Mouse (Mus musculus) adrenal gland, adult 18-20 months (tissue): ENCODE results near the gene Lmtk2. TPM values are rescaled to one million over a fixed set of nuclear protein-coding genes. Genes with fewer than 3 reads are reported as not detected.

Experiments used
- DNase-seq, 2 experiments: peaks; one replicate each; pipeline ENCODE4 v3.0.0; 2021 to 2022; ENCODE audit warnings: low spot score in 2 of 2
- total RNA-seq, 2 experiments: library from RNA; stranded (reverse); gene quantifications; 1 replicate in 1 of 2; 2 replicates in 1 of 2; pipeline ENCODE4 v1.2.3; 2021

The Lmtk2 gene
- total RNA-seq, 2 experiments from 2014 or later, result 36.1 to 39.6 TPM

- peak; percentile 51 to 54 for DNase-seq
Measured at GRCm38 (mm10) chr5:144207478-144207877, 107.2 kb downstream of the Lmtk2 start.

GRCm38 (mm10) chr5:144214453-144214852 is 114.2 kb downstream of the Lmtk2 start:
- DNase-seq, result peak; percentile 61 to 69

GRCm38 (mm10) chr5:144215992-144216391 is 115.8 kb downstream of the Lmtk2 start:
- no peak for DNase-seq

DNA sequence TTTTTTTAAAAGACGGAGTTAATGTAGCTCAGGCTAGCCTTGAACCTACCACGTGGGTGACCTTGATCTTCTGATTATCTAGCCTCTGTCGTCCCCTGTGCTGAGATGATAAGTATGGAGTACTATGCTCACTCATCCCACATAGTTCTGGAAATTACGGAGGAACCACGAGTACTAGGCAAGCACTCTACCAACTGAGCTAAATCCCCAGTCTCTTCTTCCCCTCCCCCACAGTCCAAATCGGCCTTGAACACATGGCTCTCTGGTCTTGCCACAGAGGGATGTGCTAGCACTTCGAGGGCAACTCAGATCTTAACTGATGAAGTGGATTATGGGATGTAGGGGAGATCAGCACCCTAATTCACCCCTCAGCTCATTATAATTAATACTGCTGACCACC is 117.8 kb downstream of the Lmtk2 start:
- DNase-seq, result no peak

DNA sequence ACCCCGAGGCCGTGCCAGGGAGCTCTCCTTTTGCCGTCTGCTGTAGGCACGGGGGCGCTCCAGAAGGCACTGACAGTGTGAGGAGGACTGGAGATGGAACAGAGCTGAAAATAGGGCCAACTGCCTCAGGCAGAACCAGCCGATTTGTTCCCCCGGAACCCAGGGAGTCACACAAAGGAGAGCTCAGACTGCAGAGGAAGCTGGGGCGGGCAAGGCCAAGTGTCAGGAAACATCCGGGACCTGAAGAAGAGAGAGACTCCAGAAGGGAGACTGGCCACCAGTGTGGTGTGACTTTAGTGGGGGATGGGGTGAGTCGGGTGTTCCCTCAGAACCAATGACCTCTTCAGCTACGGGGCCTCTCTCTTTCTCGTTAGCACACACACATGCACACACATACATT is 119.1 kb downstream of the Lmtk2 start:
- DNase-seq, result no peak

- DNase-seq, result no peak
Measured at GRCm38 (mm10) chr5:144219936-144220335, 119.7 kb downstream of the Lmtk2 start.

DNA sequence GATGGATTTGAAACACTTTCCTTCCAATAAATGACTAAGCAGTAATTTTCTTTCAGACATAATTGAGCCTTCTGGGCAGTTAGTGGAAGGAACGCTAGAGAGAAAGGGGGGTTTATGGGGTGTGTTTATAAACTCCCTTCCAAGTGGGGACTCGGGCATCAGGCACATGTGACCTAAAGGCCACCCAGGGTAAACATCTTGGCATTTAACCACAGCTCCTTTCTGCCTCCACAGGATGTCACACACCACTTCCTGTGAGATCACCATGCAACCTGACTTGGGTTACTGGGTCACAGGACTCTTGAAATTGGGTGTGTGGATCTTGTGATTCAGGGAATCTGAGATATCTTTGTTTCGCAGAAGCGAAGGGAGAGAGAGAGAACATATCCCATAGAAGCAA is 121.1 kb downstream of the Lmtk2 start:
- DNase-seq, result no peak

DNA sequence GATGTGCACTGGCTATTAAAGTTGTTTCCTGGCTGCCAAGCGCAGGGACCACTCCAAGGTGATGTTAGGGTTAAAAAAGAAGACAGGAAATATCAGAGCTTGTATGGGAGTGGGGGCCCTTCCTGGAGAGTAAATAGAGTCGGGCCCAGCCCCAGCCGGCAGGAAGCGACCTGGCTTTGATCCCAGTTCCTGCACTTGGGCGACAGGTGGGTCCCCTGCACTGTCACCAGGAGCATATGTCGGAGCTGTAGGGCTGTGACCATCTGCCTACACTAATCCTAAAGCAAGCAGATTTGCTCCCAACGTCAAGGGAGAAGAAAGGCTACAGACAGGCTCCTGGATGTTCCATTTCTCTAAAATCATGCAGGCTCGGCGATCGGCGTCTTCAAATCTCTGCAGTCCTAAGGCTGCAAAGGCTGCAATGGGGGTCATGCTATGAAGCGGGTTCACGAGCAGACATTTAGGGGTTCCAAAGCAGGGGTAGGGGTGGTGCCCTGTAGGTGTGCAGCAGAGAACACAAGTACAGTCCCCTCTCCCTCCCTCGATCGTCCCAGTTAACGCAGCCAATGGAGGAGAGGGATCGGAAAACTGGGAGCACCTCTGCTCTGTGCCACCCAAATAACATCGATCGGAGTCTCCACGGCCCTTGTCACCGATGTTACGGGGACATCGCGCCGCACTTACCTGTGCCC is 122.7 kb downstream of the Lmtk2 start:
- DNase-seq, result peak; percentile 35 to 41

DNA sequence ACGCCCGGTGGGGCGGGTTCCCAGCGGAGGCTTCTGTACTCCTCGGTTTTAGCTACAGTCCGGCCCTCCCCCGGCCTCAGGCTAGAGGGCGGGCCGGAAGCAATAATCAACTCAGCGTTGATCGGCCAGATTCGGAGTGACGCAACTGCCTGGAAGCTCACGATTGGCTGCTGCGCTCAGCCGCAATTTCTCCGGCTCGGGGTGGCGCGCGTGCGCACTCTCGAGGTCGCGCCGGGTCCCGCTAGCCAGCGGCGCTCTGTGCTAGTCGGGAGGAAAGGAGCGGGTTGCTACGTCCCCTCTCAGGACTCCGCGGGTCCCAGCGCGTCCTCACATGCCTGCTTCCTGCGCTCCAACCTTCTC is 123.2 kb downstream of the Lmtk2 start, which contains the start of gene Tecpr1:
Gene Tecpr1, minus strand, starts transcription at position 113 of the 360 bp plus-strand sequence.
- DNase-seq, result peak; percentile 94

GRCm38 (mm10) chr5:144223899-144224816 is 123.9 kb downstream of the Lmtk2 start:
- no peak for DNase-seq

DNA sequence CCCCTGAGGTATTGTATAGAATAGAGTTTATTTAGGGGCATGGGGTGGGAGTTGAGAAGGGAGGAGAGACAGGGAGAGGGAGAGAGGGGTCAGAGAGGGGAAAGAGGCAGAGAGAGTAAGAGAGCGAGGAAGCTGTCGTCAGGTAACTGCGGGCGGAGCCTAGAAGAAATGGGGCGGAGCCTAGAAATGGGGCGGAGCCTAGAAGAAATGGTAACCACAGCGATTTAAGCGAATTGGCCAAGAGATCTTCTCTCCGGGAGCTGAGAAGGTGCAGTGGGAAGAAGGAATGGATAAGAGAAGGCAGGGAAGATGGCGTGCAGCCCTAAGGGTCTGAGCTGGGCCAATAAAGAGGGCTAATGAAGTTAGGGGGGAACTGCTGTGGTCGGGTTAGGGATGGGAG is 126.0 kb downstream of the Lmtk2 start:
- DNase-seq, result no peak

DNA sequence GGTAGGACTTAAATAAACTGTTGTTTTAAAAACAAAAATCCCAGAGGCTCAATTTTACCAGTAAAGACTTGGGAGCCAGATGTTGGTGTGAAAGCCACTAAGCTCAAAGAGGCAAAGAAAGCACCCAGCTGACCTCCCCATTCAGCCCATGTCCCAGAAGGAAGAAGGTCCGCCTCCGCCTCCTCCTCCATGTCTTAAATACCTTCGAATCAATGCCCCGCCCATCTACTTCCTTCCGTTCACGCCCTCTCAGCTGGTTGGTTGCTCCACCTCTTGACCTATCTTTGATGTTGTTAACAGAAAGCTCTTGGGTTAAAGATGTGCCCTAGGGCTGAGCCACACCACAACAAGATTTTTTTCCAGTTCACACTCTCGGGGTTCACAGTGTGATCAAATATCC is 130.0 kb downstream of the Lmtk2 start:
- DNase-seq, result no peak

DNA sequence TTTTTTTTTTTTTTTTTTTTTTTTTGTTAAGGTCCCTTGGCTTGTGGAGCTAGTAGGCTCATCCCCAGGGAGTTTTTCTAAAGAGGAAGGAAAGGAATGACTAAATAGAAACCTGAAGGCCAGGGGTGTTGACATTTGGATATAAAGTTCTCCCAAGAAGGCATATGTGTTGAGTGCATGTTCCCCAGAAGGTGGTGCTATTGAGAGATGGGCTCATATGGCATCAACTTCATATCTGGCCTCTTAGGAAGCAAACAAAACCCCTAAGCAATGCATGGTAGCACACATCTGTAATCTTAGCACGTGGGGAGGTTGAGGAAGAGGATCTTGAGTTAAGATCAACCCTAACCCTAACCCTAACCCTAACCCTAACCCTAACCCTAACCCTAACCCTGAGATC is 131.2 kb downstream of the Lmtk2 start:
- DNase-seq, result no peak

GRCm38 (mm10) chr5:144232531-144232930 is 132.3 kb downstream of the Lmtk2 start:
- no peak for DNase-seq

- no peak for DNase-seq
Measured at GRCm38 (mm10) chr5:144234222-144234621, 134.0 kb downstream of the Lmtk2 start.

- no peak for DNase-seq
Measured at GRCm38 (mm10) chr5:144234714-144235113, 134.5 kb downstream of the Lmtk2 start.

Other genes starting within 250 kb of the Lmtk2 start
- not detected for gene Ankrd61, start 202.8 kb upstream of the Lmtk2 start, total RNA-seq
- 10 to 100 TPM; 31.4 to 35.2 TPM for gene Aimp2, start 190.6 kb upstream of the Lmtk2 start, total RNA-seq
- gene Pms2, start 190.5 kb upstream of the Lmtk2 start, total RNA-seq, result 1 to 10 TPM; 7.1 to 7.5 TPM
- not detected for gene Gm42421, start 172.3 kb upstream of the Lmtk2 start, total RNA-seq
- 1 to 10 TPM in 1 of 2 experiments, under 1 TPM in 1; 0.74 to 6.5 TPM for gene Rsph10b, start 167.4 kb upstream of the Lmtk2 start, total RNA-seq
- gene Ccz1, start 85.6 kb upstream of the Lmtk2 start, total RNA-seq, result 10 to 100 TPM; 43.1 to 51.8 TPM
- gene Ocm, start 73.8 kb upstream of the Lmtk2 start, total RNA-seq, result not detected
- under 1 TPM; 0.32 to 0.40 TPM for gene Bhlha15, start 89.8 kb downstream of the Lmtk2 start, total RNA-seq
- 100 to 1,000 TPM; 110 to 112 TPM for gene Tecpr1, start 123.2 kb downstream of the Lmtk2 start, total RNA-seq
- 100 to 1,000 TPM; 136 to 144 TPM for gene Bri3, start 144.0 kb downstream of the Lmtk2 start, total RNA-seq